Mouse (Mus musculus) kidney, postnatal 10 days (tissue): ENCODE measurements around the gene Cdc42ep4.

Source experiments
- DNase-seq: peaks from one replicate; pipeline ENCODE4 v3.0.0; 2021; ENCODE audit warnings: mixed read lengths

The Cdc42ep4 gene

DNA sequence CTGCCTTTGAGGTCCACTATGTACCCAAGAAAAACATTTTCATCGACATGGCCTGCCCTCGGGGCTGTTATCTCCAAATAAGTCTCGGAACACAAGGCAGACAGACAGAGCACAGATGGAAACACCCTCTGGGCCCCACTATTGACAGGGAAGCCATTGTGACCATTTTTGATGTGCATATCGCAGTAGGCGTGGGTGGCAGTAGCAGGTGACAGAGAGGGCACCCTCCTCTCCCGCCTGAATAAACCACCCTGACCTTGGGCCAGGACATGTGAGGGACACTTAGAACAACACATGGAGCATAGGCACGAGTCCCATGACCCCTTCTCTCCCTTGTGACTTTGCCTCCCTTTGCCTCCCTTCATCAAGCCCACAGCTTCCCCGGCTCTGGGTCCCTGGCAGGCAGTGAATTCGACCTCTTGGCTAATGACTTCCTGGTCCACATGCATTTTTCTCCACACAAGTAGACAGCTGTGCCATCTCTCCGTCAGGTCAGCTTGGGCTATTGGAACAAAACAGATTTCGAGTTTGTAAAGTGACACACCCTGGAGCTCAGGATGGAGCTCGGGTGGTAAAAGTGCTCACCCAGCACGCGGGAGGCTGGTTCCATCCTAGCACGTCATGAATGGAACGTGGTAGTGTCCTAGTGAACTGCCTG lies 33.8 kb downstream of the Cdc42ep4 start:
- no peak for DNase-seq

DNA sequence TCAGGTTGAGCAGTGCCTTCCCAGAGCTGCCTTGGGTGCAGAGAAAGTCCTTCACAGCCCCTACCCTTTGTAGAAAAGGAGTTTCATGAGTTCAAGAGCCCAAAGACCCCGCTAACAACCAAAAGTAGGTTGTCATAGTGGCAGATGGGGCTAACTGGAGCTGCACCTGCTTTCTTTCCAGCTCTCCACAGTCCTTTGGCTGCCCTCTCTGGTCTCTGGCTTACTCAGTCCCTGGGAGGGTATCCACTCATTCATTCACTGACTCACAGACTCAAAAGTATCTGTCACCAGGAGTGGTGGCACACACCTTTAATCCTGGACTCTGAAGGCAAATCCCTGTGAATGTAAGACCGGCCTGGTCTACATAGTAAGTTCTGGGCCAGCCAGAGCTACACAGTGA lies 35.5 kb downstream of the Cdc42ep4 start:
- no peak for DNase-seq

DNA sequence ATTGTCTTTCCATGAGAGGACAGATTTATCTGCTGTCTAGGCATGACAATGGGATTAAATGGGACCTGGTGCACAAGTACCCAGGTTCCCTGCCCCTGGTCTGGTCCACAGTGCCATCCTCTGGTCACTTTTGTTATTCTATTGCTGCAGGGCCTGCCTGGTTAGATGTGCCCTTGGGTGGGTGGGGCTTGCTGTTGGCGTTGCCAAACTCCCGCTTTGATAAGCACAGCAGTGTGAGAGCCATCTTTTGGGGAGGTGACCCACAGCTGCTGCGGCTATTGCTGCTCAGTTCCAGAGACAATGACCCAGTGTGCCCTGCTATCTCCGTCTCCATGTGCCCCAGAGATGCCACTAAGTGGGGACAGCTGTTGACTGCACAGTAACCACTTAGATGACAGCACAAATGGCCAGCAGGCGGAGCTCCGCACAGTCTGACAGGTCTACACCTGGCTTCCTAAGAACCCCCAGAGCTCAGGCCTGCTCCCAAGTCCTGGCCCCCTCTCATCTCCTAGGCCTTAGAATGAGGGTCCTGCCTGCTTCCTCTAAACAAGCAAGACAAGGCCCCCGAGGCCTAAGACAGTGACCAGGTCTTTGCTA lies 36.5 kb downstream of the Cdc42ep4 start:
- no peak for DNase-seq

DNA sequence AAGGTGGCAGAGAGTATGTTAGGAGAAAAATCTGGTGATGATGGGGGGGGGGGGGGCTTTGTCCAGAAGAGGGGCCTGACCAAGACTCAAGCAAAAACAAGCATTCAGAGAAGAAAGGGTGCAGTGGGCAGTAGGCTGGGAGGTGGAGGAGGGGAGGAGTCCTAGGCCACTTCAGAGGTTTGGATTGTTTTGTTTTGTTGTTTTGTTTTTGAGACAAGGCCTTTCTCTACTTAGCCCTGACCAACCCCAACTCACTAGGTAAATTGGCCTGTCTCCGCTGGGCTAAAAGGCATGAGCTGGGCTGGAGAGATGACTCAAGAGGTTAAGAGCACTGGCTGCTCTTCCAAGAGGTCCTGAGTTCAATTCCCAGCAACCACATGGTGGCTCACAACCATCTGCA lies 40.6 kb downstream of the Cdc42ep4 start:
- DNase-seq = no peak

DNA sequence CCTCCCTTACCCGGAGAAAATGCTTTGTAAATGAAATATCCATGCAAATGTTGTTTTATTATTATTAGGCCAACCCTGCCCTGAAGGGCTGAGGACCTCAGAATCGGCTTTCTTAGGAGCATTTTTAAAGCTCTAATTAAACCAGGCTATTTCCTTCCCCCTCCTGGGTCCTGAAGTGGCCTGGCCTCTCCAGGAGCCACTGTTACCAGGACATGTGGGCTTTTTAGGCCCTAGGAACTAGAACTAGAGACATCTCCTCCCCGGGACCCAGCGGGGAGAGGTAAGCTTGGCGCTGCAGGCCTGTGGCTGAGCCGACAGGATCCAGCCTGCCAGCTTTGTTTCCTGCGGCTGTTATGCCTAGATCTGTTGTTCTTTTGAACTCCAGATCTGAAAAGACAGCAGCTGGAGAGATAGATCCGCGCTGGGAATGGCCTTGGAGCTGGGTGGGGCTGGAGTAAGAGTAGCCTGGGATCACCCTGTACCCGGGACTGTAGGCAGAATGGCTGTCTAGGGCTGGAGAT lies 41.4 kb downstream of the Cdc42ep4 start:
- peak; percentile 53 for DNase-seq

DNA sequence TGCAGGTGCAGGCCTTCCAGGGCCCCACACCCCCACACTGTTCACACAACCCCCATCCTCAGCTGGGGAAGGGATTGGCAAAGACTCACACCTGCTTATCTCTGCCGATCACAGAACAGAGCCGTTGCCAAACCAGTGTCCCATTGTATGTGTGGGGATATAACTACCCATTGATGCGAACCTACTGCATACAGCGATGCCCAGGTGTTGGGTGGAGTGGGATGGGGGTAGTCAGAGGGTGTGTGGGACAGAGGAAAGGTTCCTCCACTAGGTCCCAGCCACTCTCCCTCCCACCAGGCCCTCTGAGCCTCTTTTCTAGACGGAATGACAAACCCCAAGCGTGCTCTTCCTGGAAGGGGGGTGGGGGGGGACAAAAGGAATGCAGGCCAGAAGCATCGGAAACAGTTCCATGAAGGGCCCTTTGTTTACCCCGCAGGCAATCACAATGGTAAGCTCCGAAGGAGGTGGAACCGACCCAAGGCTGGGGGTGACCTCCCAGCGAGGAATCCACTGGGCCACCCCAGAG lies 41.9 kb downstream of the Cdc42ep4 start, which contains the start of gene Cpsf4l:
Gene Cpsf4l, minus strand, starts transcription at position 287 of the 526 bp plus-strand sequence.
- DNase-seq = peak; percentile 58

DNA sequence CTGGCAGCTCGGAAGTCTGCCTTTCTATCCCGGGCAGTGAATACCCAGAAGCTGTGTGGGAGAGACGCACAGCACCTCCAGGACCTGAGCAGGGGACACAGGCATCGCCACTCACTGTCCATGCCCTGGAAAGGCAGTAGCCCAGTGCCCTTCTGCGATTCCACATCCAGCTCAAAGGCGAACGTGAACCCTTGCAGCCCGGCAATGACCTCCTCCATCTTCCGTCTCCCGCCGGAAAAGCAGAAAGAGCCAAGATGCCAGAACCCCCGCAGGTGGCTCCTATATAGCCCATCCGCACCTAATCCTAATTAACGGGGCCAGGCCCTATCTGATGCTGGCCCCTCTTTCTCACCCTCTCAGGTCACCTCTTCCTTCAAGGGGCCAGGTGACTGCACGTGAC lies 42.4 kb downstream of the Cdc42ep4 start:
- no peak for DNase-seq

DNA sequence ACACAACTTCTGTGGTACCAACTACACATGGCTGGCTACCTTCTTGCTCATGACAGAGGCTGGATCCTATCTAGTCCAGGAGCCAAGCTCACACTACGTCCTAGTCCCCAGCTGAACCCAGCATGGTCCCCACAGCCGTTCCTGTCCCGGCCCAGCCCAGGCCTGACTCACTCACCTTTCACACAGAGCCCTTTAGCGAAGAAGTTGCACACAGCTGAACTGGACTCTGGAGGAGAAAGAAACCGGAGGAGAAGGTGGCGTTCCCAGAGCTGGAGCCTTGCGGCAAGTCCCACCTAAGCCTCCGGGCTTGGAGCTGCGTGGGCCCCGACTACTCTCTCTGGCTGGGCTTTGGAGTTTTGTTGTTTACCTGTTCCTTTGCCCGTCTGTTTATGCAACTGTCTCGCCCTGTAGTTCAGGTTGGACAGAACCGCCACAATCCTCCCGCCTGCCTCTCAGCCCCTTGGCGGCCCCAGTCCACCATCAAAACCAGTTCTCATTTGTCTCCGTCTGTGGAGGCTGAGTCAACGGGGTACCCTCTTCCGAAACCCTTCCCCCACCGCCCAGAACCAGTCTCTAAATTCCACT lies 43.0 kb downstream of the Cdc42ep4 start:
- DNase-seq = no peak

DNA sequence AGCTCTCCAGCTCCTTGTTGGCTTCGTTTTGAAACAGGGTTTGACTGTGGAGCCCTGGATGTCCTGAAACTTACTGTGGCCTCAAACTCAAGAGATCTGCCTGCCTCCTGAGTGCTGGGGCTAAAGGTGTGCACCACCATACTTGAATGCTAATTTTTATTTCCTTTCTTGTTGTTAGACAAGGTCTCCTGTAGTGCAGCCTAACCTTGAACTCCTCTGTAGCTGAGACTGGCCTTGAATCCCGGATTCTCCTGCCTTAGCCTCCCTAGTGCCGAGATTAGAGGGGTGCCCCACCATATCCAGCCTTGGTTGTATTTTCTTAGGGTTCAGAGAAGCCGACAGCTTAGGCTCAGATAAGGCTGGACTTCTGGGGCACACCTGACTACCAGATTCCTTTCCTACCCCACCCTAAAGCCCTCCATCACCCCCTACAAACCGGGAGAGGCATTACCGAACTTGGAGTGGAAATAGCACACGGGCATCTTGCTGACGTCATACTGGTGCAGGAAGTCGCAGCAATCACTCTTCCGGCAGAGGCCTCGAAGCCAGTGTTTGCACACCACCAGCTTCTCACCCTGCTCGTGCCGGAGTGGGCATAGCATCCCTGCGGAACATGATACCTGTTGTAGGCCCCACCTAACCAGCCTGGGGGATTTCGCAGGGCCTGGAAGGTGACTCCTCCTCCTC lies 45.6 kb downstream of the Cdc42ep4 start:
- no peak for DNase-seq

DNA sequence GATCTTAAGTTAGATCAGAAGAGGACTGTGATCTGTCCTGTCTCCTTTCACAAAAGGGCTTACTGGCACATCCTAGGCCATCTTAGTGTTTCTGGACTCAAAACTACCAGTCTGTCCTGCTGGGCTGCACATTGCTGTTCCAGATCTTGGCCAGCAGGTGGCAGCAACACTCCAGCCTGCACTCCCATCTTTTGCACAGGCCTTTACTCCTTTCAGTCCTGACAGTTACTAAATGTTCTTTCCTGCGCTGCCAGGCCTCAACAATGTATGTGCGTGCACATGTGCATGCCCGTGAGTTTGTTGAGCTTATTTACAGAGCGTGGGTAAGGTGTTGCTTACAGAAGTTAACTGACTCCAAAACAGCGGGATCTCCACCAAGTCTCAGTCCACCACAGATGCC lies 47.9 kb downstream of the Cdc42ep4 start:
- DNase-seq = peak; percentile 84

DNA sequence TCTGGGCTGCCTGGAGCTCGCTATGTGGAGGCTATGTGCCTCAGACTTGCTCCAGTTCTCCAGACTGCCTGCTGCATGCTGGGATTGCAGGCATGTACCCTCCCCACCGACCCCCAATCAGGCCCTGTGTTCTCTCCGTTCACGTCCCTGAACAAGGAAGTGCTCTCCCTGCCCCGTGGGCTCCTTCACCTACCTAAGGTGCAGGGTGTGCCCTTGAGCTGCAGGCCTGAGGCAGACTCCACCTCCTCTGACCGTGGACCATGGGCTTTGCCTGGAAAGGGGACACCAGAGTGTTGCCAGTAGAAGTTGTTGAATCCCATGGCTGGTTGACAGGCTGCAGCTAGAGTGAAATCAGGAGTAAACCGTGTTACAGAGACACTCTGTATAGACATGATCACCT lies 52.0 kb downstream of the Cdc42ep4 start:
- no peak for DNase-seq

DNA sequence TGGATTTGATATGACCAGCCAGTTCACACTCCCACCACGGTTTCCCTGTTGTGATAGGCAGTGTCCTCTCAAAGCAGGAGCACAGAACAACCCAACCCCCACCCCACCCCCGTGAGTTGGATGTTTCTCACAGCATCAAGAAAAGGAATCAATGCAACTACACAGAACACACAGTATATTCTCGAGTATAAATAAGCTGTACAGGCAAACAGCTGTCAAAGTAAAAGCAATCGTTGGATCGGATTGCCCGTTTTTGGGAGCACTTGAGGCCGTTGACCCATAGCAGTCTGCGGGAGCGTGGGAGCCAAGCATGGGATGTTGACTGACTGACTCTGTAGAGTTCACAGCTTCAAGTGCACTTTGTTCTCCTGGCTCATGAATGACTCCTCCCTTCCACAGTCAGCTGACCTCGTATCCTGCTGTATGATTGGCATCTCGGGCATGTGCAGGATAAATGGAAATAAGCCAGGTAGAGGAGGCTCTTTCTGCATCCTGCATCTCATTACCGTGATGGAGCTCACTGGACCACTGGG lies 53.6 kb downstream of the Cdc42ep4 start:
- peak; percentile 74 for DNase-seq

DNA sequence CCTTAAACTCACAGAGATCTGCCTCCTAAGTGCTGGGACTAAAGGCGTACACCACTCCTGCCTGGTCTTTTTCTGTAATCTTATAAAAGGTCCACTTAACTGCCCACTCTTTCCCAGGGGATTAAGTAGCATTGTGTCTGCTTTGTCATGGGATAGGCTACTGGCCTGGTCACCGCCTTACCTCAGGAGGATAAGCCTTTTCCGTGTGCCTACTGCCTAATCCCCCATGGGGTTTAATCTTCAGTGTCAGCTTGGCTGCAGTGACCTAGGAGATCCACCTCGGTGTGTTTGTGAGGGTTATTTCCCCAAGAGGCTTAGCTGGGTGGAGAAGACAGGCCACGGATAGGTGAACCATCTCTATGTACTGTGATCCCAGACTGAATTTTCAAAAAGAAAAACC lies 54.1 kb downstream of the Cdc42ep4 start:
- no peak for DNase-seq

DNA sequence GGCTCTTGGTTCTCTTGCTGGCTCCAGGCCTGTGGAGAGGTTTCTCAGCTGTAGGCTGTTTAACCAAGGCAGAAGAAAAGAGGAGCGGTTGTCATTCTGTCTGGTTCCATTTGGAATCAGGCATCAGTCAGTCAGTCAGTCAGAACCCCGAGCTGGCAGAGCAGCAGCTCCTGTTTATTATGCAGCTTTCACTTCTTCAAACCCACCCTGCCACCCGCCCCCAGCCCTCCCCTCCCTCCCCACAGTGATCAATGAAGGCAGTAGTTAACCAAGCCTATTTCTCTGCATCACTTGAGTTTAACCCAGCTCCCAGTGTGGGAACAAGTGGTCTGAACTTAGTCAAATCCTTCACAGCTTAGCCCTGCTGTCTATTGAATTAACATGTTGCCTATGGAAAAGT lies 59.8 kb downstream of the Cdc42ep4 start:
- no peak for DNase-seq

DNA sequence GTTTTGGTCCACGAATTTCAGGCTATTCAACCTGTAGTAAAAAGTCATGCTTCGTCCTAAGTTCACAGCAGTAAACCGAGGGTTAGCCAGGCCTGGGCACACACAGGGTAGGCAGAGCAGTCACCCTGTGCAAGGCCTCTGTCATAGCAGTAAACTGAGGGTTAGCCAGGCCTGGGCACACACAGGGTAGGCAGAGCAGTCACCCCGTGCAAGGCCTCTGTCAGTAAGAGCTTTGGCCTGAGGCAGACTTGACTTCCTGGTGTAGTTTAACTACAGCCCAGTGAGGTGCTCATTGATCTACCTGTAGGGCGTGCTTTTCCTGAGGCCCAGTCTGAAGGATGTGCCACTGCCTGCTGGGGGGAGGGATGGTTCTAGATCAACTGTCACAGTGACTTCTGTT lies 60.4 kb downstream of the Cdc42ep4 start:
- peak; percentile 45 for DNase-seq

DNA sequence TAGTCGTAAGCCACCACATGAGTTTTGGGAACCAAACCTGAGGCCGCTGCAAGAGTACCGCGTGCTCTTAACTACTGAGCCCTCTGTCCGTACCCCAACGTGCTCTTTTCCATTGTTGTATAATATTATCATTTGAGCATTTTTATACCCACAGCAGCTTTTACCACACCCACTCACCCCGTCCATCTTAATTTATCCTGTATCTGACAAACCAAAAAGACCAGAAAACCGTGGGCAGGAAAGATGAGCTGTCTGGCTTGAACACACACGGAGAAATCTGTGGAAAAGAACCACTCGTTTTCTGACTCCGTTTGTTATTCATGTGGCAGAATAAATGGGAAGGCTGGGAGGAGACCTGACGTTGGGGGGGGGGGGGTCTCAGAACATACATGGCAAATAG lies 61.2 kb downstream of the Cdc42ep4 start:
- DNase-seq = no peak

DNA sequence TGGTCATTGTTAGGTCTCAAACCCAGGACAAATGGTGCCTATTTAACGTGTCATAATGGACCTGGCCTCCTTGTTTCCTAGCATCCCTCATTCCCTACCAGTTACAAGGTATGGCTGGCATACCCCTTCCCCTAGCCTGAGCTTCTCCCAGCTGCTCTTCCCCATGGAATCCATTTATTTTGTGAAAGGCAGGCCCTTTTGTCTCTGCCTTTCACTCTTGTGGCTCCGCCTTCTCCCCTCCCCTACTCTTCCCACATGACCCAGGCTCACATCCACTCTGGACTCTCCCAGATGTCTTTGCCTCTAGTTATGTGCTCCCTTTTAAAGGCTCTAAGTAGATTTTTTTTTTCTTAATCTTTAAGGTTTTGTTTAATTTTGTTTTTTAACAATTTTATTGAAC lies 64.7 kb downstream of the Cdc42ep4 start:
- DNase-seq = peak; percentile 50

DNA sequence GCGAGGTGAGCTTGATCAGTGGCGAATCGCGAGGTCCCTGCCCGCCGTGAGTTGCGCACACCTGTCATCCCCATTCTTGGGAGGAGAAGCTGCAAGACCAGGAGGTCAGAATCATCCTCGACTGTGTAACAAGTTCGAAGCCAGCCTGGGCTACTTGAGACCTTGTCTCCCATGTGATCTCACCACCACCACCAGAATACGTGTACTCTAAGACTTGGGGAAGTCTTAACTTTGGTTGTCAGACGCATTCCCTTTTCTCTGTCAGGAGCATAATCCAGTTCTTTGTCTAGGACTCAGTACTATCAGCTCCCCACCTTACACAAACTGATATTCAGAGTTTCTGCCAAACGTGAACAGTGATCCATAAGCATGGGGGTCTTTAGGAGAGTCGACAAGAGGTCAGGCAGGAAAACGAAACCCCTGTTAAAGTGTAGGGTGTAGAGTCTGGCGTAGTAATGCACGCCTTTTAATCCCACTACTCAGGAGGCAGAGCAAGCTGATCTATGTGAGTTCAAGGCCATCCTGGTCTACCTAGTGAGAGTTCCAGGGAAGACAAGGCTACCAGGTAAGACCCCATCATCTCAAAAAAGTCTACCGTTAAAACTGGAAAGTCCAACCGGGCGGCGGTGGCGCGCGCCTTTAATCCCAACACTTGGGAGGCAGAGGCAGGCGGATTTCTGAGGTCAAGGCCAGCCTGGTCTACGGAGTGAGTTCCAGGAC lies 66.8 kb downstream of the Cdc42ep4 start:
- no peak for DNase-seq

DNA sequence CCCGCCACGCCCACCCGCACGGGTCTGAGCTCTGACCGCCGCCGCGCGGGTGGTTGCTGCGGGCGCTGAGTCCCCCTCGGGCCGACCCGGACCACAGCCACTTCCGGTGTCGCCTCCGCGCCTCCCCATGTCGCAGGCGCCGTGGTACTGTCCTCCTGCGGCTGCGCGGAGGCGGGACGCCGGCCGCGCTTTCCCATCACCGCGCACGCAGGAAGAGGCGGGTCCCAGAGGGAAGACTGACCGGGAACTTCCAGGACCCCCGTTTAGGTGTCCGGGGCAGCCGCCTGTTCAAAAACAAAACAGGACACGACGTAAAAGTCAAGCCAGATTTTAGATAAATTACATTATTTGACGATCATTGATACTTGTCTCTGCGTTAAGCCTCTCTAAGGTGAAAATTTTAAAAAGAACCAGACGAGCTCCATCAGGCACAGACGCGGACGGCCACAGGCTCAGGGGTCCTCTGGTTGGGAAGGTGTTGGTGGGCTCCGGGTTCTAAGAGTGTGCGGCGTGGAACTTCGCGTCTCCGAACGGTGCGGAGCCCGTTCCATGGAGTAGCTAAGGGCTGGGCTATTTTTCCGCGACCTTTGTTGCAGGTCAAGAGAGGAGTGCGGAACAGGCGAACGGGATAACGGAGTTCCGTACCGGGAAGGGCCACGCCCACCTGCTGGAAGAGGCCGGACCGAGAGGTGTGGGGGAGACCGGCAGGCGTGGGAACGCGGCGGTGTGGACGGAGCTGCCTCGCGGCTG lies 67.5 kb downstream of the Cdc42ep4 start, which contains the start of the genes Fam104a and D11Wsu47e:
Gene Fam104a, minus strand, starts transcription at position 199 of the 750 bp plus-strand sequence.
Gene D11Wsu47e, plus strand, starts transcription at position 456 of the 750 bp plus-strand sequence.
- DNase-seq = peak; percentile 97

DNA sequence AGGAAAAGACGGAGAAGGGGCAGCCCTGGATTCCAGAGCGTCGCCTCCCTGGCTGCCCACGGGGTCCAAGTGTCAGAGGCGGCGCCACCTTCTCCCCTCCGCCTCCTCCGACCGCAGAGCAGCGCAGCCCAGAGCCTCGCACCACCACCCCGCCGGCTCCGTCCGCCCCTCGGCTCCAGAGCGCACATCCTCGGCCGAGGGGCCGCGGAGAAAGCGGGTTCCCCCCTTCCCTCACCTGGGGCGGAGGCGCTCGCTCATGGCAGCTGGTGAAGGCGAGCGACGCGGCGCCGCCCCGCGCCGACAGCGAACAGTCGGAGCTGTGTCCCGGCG lies 68.1 kb downstream of the Cdc42ep4 start:
- DNase-seq = no peak

DNA sequence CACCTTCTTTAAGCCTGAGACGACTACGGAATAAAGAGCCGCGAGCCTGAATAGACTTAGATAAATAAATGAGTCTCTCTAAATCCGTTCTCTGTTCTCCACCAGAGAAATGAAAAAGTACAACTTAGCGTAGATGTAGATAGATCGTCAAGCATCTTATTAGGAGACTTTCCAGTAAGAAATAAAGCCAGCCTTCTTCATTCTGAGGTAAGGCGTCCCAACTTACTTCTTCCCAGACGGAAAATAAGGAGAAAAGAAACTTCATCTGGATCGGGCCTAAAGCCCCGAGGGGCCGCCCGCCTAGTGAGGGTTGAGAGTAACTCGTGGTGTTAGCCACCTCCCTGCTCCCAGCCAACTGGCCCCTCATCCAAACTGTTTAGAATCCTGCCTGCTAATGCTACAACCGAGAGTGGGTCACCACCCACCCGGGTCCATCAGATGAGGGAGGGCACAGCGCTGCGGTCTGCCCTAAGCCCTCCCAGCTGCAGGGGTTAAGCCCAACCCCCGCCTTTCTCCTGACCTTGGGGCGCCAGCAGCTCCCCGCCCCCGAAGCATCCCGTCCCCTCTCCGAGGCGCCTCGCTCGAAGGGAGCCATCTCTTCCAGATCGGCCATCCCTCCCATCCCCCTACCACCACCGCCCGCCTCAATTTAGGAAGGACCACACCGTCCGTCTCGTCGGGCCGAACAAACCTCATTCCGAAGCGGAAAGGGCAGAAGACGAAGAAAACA lies 68.6 kb downstream of the Cdc42ep4 start:
- DNase-seq = peak; percentile 77
